Mouse (Mus musculus) kidney, postnatal 10 days (tissue): Measurements from ENCODE around the gene Enc1.
A peak's percentile ranks its signal among the peaks of the same experiment; 100 is the strongest.
"Not testable (repeated sequence)": the region's sequence is repeated elsewhere in the genome, so short reads cannot be mapped to it uniquely, and the experiment has no call there.

Source experiments
- DNase-seq: peaks from one replicate; pipeline ENCODE4 v3.0.0; 2021; ENCODE audit warnings: mixed read lengths

The Enc1 gene

GRCm38 (mm10) chr13:97253418-97253981 is 12.6 kb downstream of the Enc1 start:
- DNase-seq, result no peak

GRCm38 (mm10) chr13:97253994-97254393 is 13.1 kb downstream of the Enc1 start:
- no peak for DNase-seq

GRCm38 (mm10) chr13:97254564-97255164 is 13.8 kb downstream of the Enc1 start:
- no peak for DNase-seq

- no peak for DNase-seq
Observed at GRCm38 (mm10) chr13:97255976-97256848, 15.3 kb downstream of the Enc1 start.

GRCm38 (mm10) chr13:97256849-97257379 is 16.0 kb downstream of the Enc1 start:
- no peak for DNase-seq

GRCm38 (mm10) chr13:97259271-97259670 is 18.4 kb downstream of the Enc1 start:
- no peak for DNase-seq

- DNase-seq, result no peak
Observed at GRCm38 (mm10) chr13:97260456-97261180, 19.7 kb downstream of the Enc1 start.

GRCm38 (mm10) chr13:97261549-97261948 is 20.6 kb downstream of the Enc1 start:
- no peak for DNase-seq

- DNase-seq, result no peak
Observed at GRCm38 (mm10) chr13:97262676-97263075, 21.8 kb downstream of the Enc1 start.

- DNase-seq, result not testable (repeated sequence)
Observed at GRCm38 (mm10) chr13:97265534-97265933, 24.6 kb downstream of the Enc1 start.

- DNase-seq, result no peak
Observed at GRCm38 (mm10) chr13:97270723-97271122, 29.8 kb downstream of the Enc1 start.

GRCm38 (mm10) chr13:97271641-97272040 is 30.7 kb downstream of the Enc1 start:
- DNase-seq, result no peak

GRCm38 (mm10) chr13:97274757-97275156 is 33.9 kb downstream of the Enc1 start:
- no peak for DNase-seq

GRCm38 (mm10) chr13:97275482-97275881 is 34.6 kb downstream of the Enc1 start:
- DNase-seq, result no peak

GRCm38 (mm10) chr13:97282051-97282910 is 41.4 kb downstream of the Enc1 start:
- DNase-seq, result peak; percentile 43

GRCm38 (mm10) chr13:97282911-97283281 is 42.0 kb downstream of the Enc1 start:
- no peak for DNase-seq

- DNase-seq, result no peak
Observed at GRCm38 (mm10) chr13:97287046-97287445, 46.1 kb downstream of the Enc1 start.

GRCm38 (mm10) chr13:97290747-97291146 is 49.8 kb downstream of the Enc1 start:
- DNase-seq, result no peak

GRCm38 (mm10) chr13:97291354-97291753 is 50.4 kb downstream of the Enc1 start:
- DNase-seq, result peak; percentile 26

GRCm38 (mm10) chr13:97292026-97292425 is 51.1 kb downstream of the Enc1 start:
- DNase-seq, result no peak

- DNase-seq, result no peak
Observed at GRCm38 (mm10) chr13:97292451-97293245, 51.7 kb downstream of the Enc1 start.
